Mouse (Mus musculus): ENCODE measurements around the gene Prtn3. TPM values are rescaled to one million over a fixed set of nuclear protein-coding genes. Genes with fewer than 3 reads are reported as not detected.

Prtn3 gene
- polyA plus RNA-seq, 1 experiment from 2014 or later: 7.5 TPM

DNA sequence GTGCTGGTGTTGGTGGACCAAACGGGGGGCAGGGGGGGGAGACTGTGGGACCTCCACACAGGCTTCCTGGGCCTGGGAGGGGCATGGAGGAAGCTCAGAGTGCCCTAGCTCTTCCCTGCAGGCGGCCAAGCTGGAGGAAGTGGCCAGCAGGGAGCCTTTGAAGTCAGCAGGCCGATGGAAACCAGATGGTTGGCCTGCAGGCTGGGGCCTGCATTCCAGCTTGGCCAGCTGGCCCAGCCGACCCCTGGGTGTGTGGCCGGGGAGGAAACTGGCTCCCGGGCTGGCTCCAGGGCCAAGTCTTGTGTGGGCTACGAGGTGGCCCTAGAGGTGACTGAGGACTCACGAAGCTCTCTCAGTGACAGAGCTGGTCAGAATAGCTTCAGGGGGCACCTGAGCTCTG lies 58.5 kb downstream of the Prtn3 start:
- DNase-seq (ENCODE audit: low read depth, low spot score): no peak
- ChIA-PET CTCF (interaction anchor here (1.3 to 1.5 kb wide), 2 partner anchors 27 to 50 kb away, joined by 3 read pairs; no protein-coding TSS in a partner anchor), POLR2A (interaction anchor here (2.6 kb wide), 1 partner anchor 17 kb away, joined by 8 read pairs; no protein-coding TSS in a partner anchor)
- H3K27me3 ChIP-seq: no peaks in the 10 kb centered on the region
- no peak for ATAC-seq
- no peak for TF ChIP-seq CTCF (IDR thresholded peaks at IDR 0.05)
- in situ Hi-C loops (cut with MboI; ENCODE audit: low pct_unique_long_range_greater_than_20kb): no loop called here

Other genes with a start within 250 kb of the Prtn3 start
- gene Shc2, start 236.6 kb upstream of the Prtn3 start, polyA plus RNA-seq (2021): 0.04 TPM
- not detected for gene Odf3l2, start 228.7 kb upstream of the Prtn3 start, polyA plus RNA-seq (2021)
- gene Madcam1, start 209.9 kb upstream of the Prtn3 start, polyA plus RNA-seq (2021): not detected
- gene Tpgs1, start 205.1 kb upstream of the Prtn3 start, polyA plus RNA-seq (2021): 62.4 TPM
- 72.2 TPM for gene Cdc34, start 192.3 kb upstream of the Prtn3 start, polyA plus RNA-seq (2021)
- gene Gzmm, start 185.5 kb upstream of the Prtn3 start, polyA plus RNA-seq (2021): 0.47 TPM
- 1,052 TPM for gene Bsg, start 170.0 kb upstream of the Prtn3 start, polyA plus RNA-seq (2021)
- 15.4 TPM for gene Hcn2, start 157.8 kb upstream of the Prtn3 start, polyA plus RNA-seq (2021)
- gene Polrmt, start 127.9 kb upstream of the Prtn3 start, polyA plus RNA-seq (2021): 44.6 TPM
- 0.63 TPM for gene Fgf22, start 119.4 kb upstream of the Prtn3 start, polyA plus RNA-seq (2021)
- gene Rnf126, start 107.5 kb upstream of the Prtn3 start, polyA plus RNA-seq (2021): 58.5 TPM
- gene Fstl3, start 97.2 kb upstream of the Prtn3 start, polyA plus RNA-seq (2021): 2.3 TPM
- not detected for gene Prss57, start 83.5 kb upstream of the Prtn3 start, polyA plus RNA-seq (2021)
- gene Palm, start 80.9 kb upstream of the Prtn3 start, polyA plus RNA-seq (2021): 141 TPM
- gene Misp, start 53.5 kb upstream of the Prtn3 start, polyA plus RNA-seq (2021): 0.17 TPM
- 349 TPM for gene Ptbp1, start 20.0 kb upstream of the Prtn3 start, polyA plus RNA-seq (2021)
- 34.6 TPM for gene Plppr3, start 158 bp downstream of the Prtn3 start, polyA plus RNA-seq (2021)
- gene Elane, start 11.8 kb downstream of the Prtn3 start, polyA plus RNA-seq (2021): not detected
- gene Cfd, start 16.4 kb downstream of the Prtn3 start, polyA plus RNA-seq (2021): not detected
- 27.1 TPM for gene Med16, start 34.4 kb downstream of the Prtn3 start, polyA plus RNA-seq (2021)
- not detected for gene Gm26602, start 36.4 kb downstream of the Prtn3 start, polyA plus RNA-seq (2021)
- gene Kiss1r, start 42.5 kb downstream of the Prtn3 start, polyA plus RNA-seq (2021): 2.1 TPM
- gene R3hdm4, start 46.7 kb downstream of the Prtn3 start, polyA plus RNA-seq (2021): 101 TPM
- gene Arid3a, start 52.6 kb downstream of the Prtn3 start, polyA plus RNA-seq (2021): 5.9 TPM
- 45.4 TPM for gene Wdr18, start 85.7 kb downstream of the Prtn3 start, polyA plus RNA-seq (2021)
- gene Grin3b, start 96.2 kb downstream of the Prtn3 start, polyA plus RNA-seq (2021): 0.54 TPM
- 145 TPM for gene Tmem259, start 109.9 kb downstream of the Prtn3 start, polyA plus RNA-seq (2021)
- 393 TPM for gene Cnn2, start 114.1 kb downstream of the Prtn3 start, polyA plus RNA-seq (2021)
- 19.9 TPM for gene Abca7, start 122.0 kb downstream of the Prtn3 start, polyA plus RNA-seq (2021)
- gene Arhgap45, start 142.2 kb downstream of the Prtn3 start, polyA plus RNA-seq (2021): 0.85 TPM
- 146 TPM for gene Polr2e, start 165.3 kb downstream of the Prtn3 start, polyA plus RNA-seq (2021)
- 916 TPM for gene Gpx4, start 172.7 kb downstream of the Prtn3 start, polyA plus RNA-seq (2021)
- gene Sbno2, start 231.1 kb downstream of the Prtn3 start, polyA plus RNA-seq (2021): 181 TPM
- gene Stk11, start 241.3 kb downstream of the Prtn3 start, polyA plus RNA-seq (2021): 140 TPM

Measured in Patski (cell line).